Mouse (Mus musculus) embryo, embryonic 9.5 days (tissue): ENCODE results near the gene Bcar1.

Experiments used
- DNase-seq: peaks from one replicate; pipeline ENCODE4 v3.0.0-alpha.2; 2017; ENCODE audit errors: extremely low spot score

Gene Bcar1

GRCm38 (mm10) chr8:111739604-111740003 lies 4.0 kb downstream of the Bcar1 start:
- DNase-seq = no peak

- no peak for DNase-seq
These were observed 4.7 kb downstream of the Bcar1 start for GRCm38 (mm10) chr8:111738867-111739266.

- DNase-seq = no peak
These were observed 7.3 kb downstream of the Bcar1 start for GRCm38 (mm10) chr8:111736321-111736720.

GRCm38 (mm10) chr8:111735791-111736190 lies 7.8 kb downstream of the Bcar1 start:
- no peak for DNase-seq

- no peak for DNase-seq
These were observed 8.3 kb downstream of the Bcar1 start for GRCm38 (mm10) chr8:111735335-111735761.

GRCm38 (mm10) chr8:111734244-111734960 lies 9.2 kb downstream of the Bcar1 start:
- DNase-seq = no peak

- DNase-seq = peak; percentile 74
These were observed 9.9 kb downstream of the Bcar1 start for GRCm38 (mm10) chr8:111733581-111734243.

- no peak for DNase-seq
These were observed 11.1 kb downstream of the Bcar1 start for GRCm38 (mm10) chr8:111732406-111733085.

GRCm38 (mm10) chr8:111732004-111732403 lies 11.6 kb downstream of the Bcar1 start:
- peak; percentile 97 for DNase-seq

GRCm38 (mm10) chr8:111731231-111731977 lies 12.2 kb downstream of the Bcar1 start:
- peak; percentile 44 for DNase-seq

- no peak for DNase-seq
These were observed 14.1 kb downstream of the Bcar1 start for GRCm38 (mm10) chr8:111729233-111730170.

- no peak for DNase-seq
These were observed 15.1 kb downstream of the Bcar1 start for GRCm38 (mm10) chr8:111728481-111728880.

- no peak for DNase-seq
These were observed 16.1 kb downstream of the Bcar1 start for GRCm38 (mm10) chr8:111727553-111727952.

GRCm38 (mm10) chr8:111726102-111726900 lies 17.3 kb downstream of the Bcar1 start:
- peak; percentile 40 for DNase-seq

- no peak for DNase-seq
These were observed 18.3 kb downstream of the Bcar1 start for GRCm38 (mm10) chr8:111725341-111725740.

GRCm38 (mm10) chr8:111720115-111720544 lies 23.5 kb downstream of the Bcar1 start:
- no peak for DNase-seq

- no peak for DNase-seq
These were observed 24.7 kb downstream of the Bcar1 start for GRCm38 (mm10) chr8:111718937-111719336.

- no peak for DNase-seq
These were observed 25.7 kb downstream of the Bcar1 start for GRCm38 (mm10) chr8:111717866-111718265.

GRCm38 (mm10) chr8:111717488-111717792 lies 26.2 kb downstream of the Bcar1 start:
- no peak for DNase-seq
